Mouse (Mus musculus) brain, embryonic 14.5 days (tissue): ENCODE results near the gene Plaa. TPM values are rescaled to one million over a fixed set of nuclear protein-coding genes. Genes with fewer than 3 reads are reported as not detected.
A peak's percentile ranks its signal among the peaks of the same experiment; 100 is the strongest.

ENCODE experiments used
- DNase-seq: peaks from one replicate; pipeline ENCODE4 v3.0.0-alpha.2; 2011; ENCODE audit warnings: low read depth
- CTCF ChIP-seq: fragments of 200-500 bp; IDR thresholded peaks from 2 replicates; pipeline ENCODE4 v1.5.1; 2012; ENCODE audit warnings: inconsistent platforms, mild to moderate bottlenecking, moderate library complexity, borderline replicate concordance; ENCODE audit not compliant: insufficient read depth, insufficient read length; ENCODE audit errors: extremely low read depth
- POLR2A ChIP-seq: fragments of 200-500 bp; IDR thresholded peaks from 2 replicates; pipeline ENCODE4 v1.6.1; 2012; ENCODE audit warnings: mild to moderate bottlenecking, inconsistent platforms, borderline replicate concordance; ENCODE audit not compliant: poor library complexity, insufficient read depth, insufficient read length, severe bottlenecking; ENCODE audit errors: extremely low read depth
- polyA plus RNA-seq: library from polyadenylated mRNA; depleted of rRNA; stranded (reverse); fragments of >200 nt; gene quantifications from 2 replicates; pipeline ENCODE4 v1.2.3, GENCODE M21; 2012

Plaa gene
- polyA plus RNA-seq, 1 experiment, result 54.8 TPM

- TF ChIP-seq POLR2A, result no peak
- no peak for TF ChIP-seq CTCF
- DNase-seq, result no peak
Observed at GRCm38 (mm10) chr4:94591765-94592381, 11.2 kb downstream of the Plaa start.

- TF ChIP-seq CTCF (no peak), POLR2A (no peak)
- no peak for DNase-seq
Observed at GRCm38 (mm10) chr4:94572677-94573076, 30.4 kb downstream of the Plaa start.

GRCm38 (mm10) chr4:94564297-94564696 lies 38.7 kb downstream of the Plaa start:
- no peak for TF ChIP-seq POLR2A
- no peak for TF ChIP-seq CTCF
- no peak for DNase-seq

- TF ChIP-seq POLR2A (no peak), CTCF (no peak)
- DNase-seq, result no peak
Observed at GRCm38 (mm10) chr4:94561954-94562648, 40.9 kb downstream of the Plaa start.

- TF ChIP-seq CTCF (no peak), POLR2A (no peak)
- DNase-seq, result no peak
Observed at GRCm38 (mm10) chr4:94560316-94560715, 42.7 kb downstream of the Plaa start.

- no peak for DNase-seq
- TF ChIP-seq CTCF, result no peak
- TF ChIP-seq POLR2A, result no peak
Observed at GRCm38 (mm10) chr4:94559266-94559665, 43.8 kb downstream of the Plaa start.

- no peak for DNase-seq
- no peak for TF ChIP-seq POLR2A
- no peak for TF ChIP-seq CTCF
Observed at GRCm38 (mm10) chr4:94557145-94557544, 45.9 kb downstream of the Plaa start.

- TF ChIP-seq POLR2A (peak; percentile 82; the same call in 1 of the 2 replicates), CTCF (no peak)
- peak; percentile 98 for DNase-seq
Observed at GRCm38 (mm10) chr4:94556265-94557054, 46.6 kb downstream of the Plaa start, which contains the start of the genes Gm10306 and Caap1. Gene Gm10306, plus strand, starts transcription at chr4:94556546. Gene Caap1, minus strand, starts transcription at chr4:94556796.

- no peak for TF ChIP-seq CTCF
- no peak for TF ChIP-seq POLR2A
- DNase-seq, result no peak
Observed at GRCm38 (mm10) chr4:94554955-94555494, 48.0 kb downstream of the Plaa start.

GRCm38 (mm10) chr4:94544321-94544720 lies 58.7 kb downstream of the Plaa start:
- DNase-seq, result no peak
- TF ChIP-seq POLR2A (no peak), CTCF (no peak)

- TF ChIP-seq POLR2A (no peak), CTCF (no peak)
- DNase-seq, result no peak
Observed at GRCm38 (mm10) chr4:94543041-94543440, 60.0 kb downstream of the Plaa start.

GRCm38 (mm10) chr4:94533205-94533604 lies 69.8 kb downstream of the Plaa start:
- TF ChIP-seq POLR2A (no peak), CTCF (no peak)
- peak; percentile 62 for DNase-seq

GRCm38 (mm10) chr4:94529448-94529847 lies 73.6 kb downstream of the Plaa start:
- DNase-seq, result no peak
- TF ChIP-seq POLR2A, result no peak
- no peak for TF ChIP-seq CTCF
